Mouse (Mus musculus) megakaryocyte progenitor cell, adult 5-6 weeks (primary cell): Measurements from ENCODE around the gene Sumo3. TPM values are rescaled to one million over a fixed set of nuclear protein-coding genes. Genes with fewer than 3 reads are reported as not detected.

Source experiments
- ATAC-seq: replicated peaks from 2 replicates; pipeline ENCODE4 v1.8.0; 2016; ENCODE audit warnings: mild to moderate bottlenecking, moderate TSS enrichment, inconsistent platforms; ENCODE audit not compliant: poor library complexity
- total RNA-seq, 2 experiments: library from RNA; stranded (forward) in 1 of 2; stranded (reverse) in 1 of 2; fragments of 157-497, 149-512 nt in 1 of 2; fragments of 200-1000 nt in 1 of 2; gene quantifications; 2 replicates each; pipeline versions ENCODE4 v1.2.3 to v1.2.4; 2015 to 2017

Sumo3 gene
- 34.5 and 38.8 TPM in 2 replicates for total RNA-seq (2015)
- total RNA-seq (2017): 187 and 212 TPM in 2 replicates

GRCm38 (mm10) chr10:77605908-77606826 lies at the start of gene Sumo3, which contains the start of gene Gm49325:
Gene Sumo3 (plus strand): TSS chr10:77606097.
Gene Gm49325 (plus strand): TSS chr10:77606197.
- ATAC-seq: peak; percentile 83

GRCm38 (mm10) chr10:77556631-77557030 lies 49.3 kb upstream of the Sumo3 start:
- ATAC-seq: no peak

GRCm38 (mm10) chr10:77557641-77558040 lies 48.3 kb upstream of the Sumo3 start:
- ATAC-seq: peak; percentile 28; the same call in 1 of the 2 replicates

- ATAC-seq: no peak
Observed at GRCm38 (mm10) chr10:77560090-77560489, 45.8 kb upstream of the Sumo3 start.

GRCm38 (mm10) chr10:77560830-77561229 lies 45.1 kb upstream of the Sumo3 start:
- peak; percentile 37 for ATAC-seq

GRCm38 (mm10) chr10:77561508-77561907 lies 44.4 kb upstream of the Sumo3 start:
- ATAC-seq: peak; percentile 33; the same call in 1 of the 2 replicates

- peak; percentile 52 for ATAC-seq
Observed at GRCm38 (mm10) chr10:77565005-77565404, 40.9 kb upstream of the Sumo3 start.

GRCm38 (mm10) chr10:77566651-77567050 lies 39.2 kb upstream of the Sumo3 start:
- ATAC-seq: peak; percentile 80

- no peak for ATAC-seq
Observed at GRCm38 (mm10) chr10:77569481-77569880, 36.4 kb upstream of the Sumo3 start.

GRCm38 (mm10) chr10:77569973-77570658 lies 35.8 kb upstream of the Sumo3 start:
- ATAC-seq: no peak

- peak; percentile 83 for ATAC-seq
Observed at GRCm38 (mm10) chr10:77572225-77572624, 33.7 kb upstream of the Sumo3 start.

GRCm38 (mm10) chr10:77573162-77573561 lies 32.7 kb upstream of the Sumo3 start:
- no peak for ATAC-seq

GRCm38 (mm10) chr10:77580027-77580920 lies 25.6 kb upstream of the Sumo3 start:
- no peak for ATAC-seq

GRCm38 (mm10) chr10:77581023-77581407 lies 24.9 kb upstream of the Sumo3 start:
- no peak for ATAC-seq

GRCm38 (mm10) chr10:77581408-77582284 lies 24.3 kb upstream of the Sumo3 start, which contains the start of gene Pttg1ip:
Gene Pttg1ip (plus strand): TSS chr10:77581720.
- ATAC-seq: peak; percentile 85

- no peak for ATAC-seq
Observed at GRCm38 (mm10) chr10:77582285-77582618, 23.6 kb upstream of the Sumo3 start.

GRCm38 (mm10) chr10:77583795-77584422 lies 22.0 kb upstream of the Sumo3 start:
- peak; percentile 56 for ATAC-seq

GRCm38 (mm10) chr10:77586637-77587036 lies 19.3 kb upstream of the Sumo3 start:
- no peak for ATAC-seq

- ATAC-seq: no peak
Observed at GRCm38 (mm10) chr10:77587091-77587775, 18.7 kb upstream of the Sumo3 start.
